Mouse (Mus musculus) mature B cell (primary cell): ENCODE results near the gene Gm9970.

ENCODE experiments used
- in situ Hi-C: fragments of 300-500 bp; cut with MboI; formaldehyde crosslinking; loops from 2 replicates; pipeline ENCODE4 v1.14.3; 2019

The Gm9970 gene

DNA sequence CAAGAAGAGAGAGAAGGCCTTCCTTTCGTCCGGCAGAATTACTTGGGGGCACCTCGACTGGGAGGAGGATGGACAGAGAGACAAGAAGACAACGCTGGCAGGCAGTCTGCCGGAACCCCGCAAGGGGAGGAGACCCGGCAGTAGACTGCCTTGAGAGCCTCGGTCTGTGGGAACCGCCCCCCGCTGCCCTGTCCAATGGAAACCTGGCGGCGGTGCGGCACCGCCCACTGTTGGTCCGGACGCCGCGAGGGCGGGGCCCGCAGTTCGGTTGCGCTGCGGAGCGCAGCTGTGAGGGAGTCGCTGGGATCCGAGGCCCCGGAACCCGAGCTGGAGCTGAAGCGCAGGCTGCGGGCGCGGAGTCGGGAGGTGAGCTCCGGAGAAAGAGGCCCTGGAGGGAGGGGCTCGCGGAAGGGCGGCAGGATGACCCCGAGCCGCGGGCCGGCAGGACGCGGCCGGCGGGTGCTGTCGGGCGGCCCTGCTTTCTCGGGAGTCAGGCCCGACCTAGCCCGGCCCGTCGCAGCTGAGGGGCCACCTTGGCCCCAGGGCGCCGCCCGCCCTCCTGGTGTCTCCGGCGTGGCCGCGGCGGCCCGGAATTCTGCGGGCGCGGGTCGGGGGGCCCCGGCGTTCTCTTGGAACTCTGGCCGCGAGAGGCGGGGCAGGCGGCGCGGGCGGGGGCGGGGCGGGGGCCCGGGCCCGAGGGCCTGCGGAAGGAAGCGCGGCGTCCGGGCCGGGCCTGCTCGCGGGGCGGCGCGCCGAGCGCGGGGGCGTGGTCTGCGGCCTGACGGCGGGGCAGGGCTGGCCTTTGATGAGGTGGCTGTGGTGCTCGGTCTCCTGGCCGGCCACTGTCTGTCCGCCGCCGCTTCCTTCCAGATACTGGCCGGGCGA, at the start of gene Gm9970, which contains the start of gene Nrbp1:
Gene Gm9970, minus strand, starts transcription at position 596 of the 885 bp plus-strand sequence.
Gene Nrbp1, plus strand, starts transcription at position 228 of the 885 bp plus-strand sequence.
- in situ Hi-C loops: no loop called here

DNA sequence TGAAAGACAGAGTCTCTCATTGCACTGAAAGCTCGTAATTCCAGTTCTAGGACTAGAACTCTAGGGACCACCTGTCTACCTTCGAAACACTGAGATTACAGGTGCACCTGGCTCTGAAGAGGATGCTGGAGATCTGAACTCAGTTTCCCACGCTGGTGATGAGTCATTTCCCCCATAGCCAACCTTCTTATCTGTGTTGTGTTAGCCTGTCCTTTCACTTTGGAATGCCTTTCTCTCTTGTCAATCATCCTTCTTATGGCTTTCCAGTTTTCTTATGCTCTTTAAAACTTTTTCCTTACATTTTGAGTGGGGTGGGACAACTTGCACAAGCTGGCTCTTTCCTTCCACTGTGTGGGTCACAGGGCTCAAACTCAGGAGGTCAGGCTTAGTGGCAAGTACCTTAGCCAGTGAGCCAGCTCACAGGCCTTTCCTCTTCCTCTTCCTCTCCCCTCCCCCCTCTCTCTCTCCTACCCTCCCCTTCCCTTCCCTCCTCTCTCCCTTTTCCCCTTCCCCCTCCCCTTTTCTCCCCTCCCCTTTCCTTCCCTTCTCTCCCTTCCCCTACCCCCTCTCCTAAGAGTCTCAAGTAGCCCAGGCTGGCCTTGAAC, 48.7 kb upstream of the Gm9970 start:
- in situ Hi-C loops: no loop called here

DNA sequence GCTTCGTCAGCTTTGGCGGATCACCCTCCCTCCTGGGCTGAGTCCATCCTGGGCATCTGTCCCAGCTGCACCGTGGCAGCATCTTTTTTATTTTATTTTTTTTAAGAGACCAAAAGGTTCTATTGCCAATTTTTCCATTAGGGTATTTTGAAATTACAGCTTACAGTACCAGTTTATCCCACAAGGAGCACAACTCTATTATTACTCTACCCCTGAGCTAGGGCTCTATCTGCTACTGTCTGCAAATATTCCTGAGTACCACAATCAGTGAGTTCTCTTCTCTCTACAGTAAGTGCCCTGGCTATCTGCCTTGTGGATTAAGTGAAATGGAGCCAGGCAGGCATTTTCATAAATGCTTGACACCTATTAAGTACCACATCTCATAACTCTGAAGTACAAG, 47.6 kb upstream of the Gm9970 start:
- in situ Hi-C loops: no loop called here

DNA sequence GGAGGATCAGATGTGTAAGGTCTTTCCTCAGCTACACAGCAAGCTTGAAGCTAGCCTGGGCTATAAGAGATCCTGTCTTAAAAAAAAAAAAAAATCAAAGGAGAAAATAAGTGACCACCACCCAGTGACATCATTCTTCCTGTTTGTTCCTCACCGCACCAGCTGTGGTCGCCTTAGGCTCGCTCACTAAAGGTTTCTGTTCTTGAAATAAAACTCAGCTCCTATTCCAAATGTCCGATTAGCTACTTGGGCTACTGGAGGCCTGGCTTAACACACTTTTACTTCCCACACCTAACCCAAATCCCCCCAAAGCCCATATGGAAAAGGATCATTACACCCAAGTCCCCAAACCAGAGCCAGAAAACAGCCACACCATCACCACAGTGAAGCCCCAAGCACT, 47.2 kb upstream of the Gm9970 start:
- in situ Hi-C loops: no loop called here

DNA sequence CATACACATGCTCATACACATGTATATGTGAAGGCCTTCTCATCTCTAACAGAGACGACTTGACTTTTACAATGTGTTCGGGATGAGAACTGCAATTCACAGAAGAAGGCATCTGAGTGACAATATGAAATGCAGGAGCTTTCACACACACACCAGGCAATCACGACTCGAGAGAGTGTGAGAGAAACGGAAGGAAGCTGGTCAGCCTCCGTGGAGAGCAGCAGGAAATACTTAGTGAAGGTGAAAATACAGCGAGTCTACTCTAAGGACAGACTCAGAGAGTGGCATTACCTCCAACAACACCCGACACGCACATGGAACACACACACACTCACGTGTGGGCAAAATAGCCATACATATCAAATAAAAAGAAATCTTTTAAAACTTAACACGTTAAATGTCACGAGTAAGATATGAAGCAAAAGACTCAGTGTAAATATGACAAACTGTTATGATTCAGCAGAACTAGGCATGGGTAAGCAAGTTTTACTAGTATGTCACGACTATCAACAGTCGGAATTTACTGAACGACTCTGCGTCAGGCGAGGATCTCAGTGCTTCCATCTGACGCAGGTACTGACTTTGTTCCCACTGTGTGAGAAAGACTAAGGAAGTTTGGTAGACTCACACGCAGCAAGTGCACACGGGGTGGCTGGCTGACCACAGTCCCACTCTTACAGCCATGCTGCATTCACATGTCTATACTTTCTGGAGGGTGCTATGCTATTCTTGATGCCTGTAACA, 38.4 kb upstream of the Gm9970 start:
- in situ Hi-C loops: no loop called here

DNA sequence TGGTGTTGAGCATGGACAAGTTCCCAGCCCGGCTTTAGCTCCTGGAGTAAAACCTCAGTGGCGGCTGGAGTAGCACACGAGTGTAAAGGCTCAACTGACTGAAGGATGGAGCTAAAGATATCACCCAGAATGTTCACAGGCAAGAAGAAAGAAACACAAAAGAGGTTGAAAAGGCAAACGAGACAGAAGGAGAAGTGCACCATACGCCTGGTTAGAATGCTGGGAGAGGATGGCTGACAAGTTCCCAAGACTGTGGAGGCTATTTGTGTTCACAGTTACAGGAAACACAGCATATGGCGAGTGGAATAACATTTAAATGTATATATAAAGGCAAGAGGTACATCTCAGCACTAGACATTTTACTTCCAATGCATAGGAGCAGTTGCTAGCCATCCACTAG, 32.0 kb upstream of the Gm9970 start:
- in situ Hi-C loops: no loop called here

DNA sequence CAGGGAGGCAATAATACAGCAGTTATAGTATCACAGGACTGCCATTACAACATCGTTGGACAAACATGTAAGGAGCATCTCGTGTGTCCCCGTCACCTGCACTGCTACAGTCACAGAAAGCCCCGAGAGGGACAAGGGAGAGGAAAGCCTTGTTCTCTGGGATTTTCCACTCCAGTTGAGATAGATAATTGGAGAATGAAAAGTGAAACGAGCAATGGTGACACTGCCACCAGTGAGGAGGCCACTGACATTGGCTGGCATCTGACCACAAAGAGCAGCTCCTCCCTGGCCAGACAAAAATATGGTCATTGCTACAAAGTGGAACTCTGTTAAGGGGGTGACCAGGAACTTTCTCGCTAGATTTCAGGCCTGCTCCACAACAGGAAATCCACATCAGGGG, 26.7 kb upstream of the Gm9970 start:
- in situ Hi-C loops: no loop called here

DNA sequence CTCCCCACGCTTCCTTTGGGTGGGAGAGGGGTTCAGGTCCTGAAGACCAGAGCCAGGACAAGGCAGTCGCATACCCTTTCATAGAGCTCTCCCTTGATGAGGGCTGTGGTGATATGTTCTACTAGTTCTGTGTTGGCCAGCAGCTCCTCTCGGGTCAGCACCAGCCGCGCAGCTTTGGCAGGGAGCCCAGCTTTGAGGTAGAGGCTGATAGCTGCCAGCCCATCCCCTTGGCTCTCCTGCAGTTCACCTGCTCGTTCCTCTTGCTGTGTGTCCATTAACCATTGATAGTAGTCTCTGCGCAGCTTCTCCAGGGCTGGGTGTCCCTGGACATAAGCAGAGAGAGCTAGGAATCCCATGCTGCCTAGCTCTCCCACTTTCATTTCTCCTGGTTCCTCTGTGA, 25.1 kb upstream of the Gm9970 start:
- in situ Hi-C loops: no loop called here

DNA sequence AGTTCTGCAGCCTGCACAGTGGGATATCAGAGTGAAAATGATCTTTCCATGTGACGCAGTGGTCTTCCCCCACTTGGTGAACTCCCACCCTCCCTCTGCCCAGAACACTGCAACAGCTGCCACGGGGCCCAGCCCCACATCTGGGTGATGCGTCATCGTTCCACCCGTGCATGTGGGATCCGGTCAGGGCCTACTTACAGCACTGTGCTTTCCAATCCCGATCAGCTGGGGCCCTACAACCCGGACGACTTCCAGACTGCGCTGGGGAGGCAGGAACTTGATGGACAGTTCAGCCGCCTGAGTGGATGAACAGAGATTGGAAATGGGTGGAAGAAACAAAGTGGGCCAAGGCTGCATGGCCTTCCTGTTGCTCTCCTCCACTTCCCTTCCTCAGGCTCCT, 16.6 kb upstream of the Gm9970 start:
- in situ Hi-C loops: no loop called here

DNA sequence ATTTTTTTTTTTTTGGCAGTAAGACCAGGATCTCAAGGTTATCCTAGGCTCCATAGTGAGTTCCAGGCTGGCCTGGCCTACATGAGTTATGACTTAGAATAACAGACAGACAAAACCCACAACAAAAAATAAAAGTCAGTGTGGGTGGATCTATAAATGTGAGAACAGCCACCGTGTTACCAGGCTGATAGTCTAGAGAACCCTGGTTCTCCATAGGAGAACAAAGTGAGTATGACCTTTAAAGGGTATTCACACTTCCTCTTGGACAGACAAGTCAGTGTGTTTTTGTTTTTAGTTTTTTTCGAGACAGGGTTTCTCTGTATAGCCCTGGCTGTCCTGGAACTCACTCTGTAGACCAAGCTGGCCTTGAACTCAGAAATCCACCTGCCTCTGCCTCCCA, 14.9 kb upstream of the Gm9970 start:
- in situ Hi-C loops: no loop called here

DNA sequence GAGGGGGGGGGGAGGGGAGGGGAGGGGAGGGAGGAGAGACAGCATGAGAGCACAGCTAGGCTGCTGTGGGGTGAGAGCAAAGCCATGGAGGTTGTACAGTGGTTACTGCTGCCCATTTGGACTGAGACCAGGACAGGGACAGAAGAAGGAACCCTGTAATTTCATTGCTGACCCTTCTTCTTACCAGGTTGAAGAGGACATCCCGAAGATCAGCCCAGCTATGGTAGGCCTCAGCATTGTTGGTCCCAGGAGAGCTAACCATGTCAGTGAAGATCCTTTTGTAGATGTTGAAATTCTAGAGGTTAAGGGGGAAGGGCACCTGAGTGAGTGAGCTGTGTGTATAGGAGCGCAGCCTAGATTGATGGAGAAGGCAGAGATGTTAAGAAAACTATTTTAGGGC, 14.3 kb upstream of the Gm9970 start:
- in situ Hi-C loops: no loop called here

DNA sequence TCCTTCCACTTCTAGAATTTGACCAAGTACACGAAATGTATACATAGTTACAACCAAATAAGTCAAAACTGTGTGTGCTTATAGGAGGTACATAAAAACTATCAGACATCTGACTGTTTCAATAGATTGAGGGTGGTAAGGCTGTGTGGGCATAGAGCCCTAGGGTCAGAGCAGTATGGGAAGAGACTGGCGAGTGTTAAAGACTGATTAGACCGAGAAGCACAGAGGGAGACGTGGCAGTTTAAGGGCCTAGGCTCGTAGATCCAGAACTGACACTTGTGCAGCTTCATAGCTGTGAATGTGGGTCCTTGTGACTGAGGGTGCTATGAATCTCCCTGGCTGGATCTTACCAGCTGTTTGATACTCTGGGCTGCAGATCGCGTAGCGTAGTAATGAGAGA, 13.9 kb upstream of the Gm9970 start:
- in situ Hi-C loops: no loop called here

DNA sequence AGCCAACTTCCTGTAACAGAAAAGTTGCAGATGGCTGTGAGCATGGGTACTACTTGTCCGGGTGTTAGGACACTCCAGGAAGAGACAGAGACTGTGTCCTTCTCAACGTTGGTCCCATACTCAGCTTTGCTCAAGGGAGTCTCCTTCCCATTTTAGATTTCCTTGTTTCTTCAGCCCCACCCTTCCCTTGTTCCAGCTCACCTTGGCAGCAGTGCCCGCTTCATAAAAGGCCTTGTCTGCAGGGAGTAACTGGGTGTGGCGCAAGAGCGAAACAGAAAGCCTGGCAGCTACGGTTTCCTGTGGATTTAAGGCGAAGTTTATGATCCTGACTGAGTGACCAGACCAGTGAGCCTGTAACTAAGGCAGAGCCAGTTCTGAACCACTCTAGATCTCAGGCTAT, 13.4 kb upstream of the Gm9970 start:
- in situ Hi-C loops: no loop called here

DNA sequence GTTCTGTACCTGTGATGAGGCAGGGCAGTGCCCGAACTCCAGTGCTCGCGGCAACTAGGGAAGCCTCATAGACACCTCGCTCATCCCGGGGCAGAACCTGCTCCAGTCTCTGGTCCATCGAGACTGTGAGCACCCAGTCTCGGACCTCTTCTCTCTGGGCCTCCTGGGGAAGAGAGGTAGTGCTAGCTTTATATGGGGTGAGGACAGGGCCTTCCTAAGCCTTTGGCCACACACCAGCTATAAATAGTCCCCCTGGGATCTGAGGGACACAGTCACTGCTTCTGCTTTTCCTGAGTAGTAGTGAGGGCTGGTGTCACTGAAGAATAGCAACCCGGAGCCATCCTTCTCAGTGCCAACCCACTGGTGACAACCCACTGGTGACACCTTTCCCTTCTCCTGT, 12.8 kb upstream of the Gm9970 start:
- in situ Hi-C loops: no loop called here

DNA sequence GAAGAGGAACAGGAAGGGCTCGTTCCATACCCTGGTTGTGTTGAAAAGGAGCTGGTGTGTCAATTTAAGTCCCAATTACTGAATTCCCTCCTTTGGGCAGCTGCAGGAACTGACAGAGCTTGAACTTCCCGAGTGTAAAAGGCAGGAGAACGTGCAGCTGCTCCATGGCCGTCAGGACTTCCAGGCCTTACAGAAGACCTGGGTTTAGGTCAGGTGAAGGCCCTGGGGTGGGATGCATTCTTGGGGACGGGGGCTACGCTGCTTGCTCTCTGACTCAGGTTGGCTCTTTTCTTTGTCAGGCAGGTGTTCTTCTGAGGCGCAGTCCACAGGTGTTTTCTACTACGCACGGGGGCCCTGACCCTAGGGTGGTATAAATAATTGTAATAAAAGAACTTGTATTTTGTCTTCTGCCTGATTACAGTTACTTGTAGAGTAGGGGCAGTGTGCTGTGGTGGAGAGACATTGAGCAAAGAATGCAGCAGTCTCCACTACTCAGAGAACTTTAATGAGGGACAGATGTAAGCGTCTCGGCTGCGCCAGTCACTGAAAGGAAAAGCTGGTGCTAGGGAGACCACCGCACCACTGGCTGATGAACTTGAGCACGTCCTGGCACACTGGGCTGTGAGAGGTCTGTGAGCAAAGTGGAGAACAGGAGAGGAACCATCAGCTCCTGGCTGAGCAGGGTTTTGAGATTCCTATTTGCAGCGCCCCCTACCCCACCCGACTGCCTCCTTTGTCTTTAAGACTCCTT, 11.9 kb upstream of the Gm9970 start:
- in situ Hi-C loops: no loop called here

DNA sequence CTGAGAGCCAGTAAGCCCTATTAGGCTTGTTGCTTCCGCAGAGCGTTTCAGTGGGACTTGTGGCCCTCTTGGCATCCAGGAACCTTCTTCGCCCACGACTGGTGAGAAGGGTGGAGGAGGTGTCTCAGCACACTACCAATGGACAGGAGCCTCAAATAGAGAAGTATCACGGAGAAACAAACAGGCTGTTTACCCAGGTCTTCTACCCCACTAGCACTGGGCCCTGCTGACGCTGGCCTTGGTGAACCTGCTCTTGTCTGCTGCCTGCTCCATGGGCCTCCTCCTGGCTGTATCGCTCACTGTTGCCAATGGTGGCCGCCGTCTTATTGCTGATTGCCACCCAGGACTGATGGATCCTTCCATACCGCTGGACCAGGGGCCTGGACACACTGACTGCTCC, 11.1 kb upstream of the Gm9970 start:
- in situ Hi-C loops: no loop called here

DNA sequence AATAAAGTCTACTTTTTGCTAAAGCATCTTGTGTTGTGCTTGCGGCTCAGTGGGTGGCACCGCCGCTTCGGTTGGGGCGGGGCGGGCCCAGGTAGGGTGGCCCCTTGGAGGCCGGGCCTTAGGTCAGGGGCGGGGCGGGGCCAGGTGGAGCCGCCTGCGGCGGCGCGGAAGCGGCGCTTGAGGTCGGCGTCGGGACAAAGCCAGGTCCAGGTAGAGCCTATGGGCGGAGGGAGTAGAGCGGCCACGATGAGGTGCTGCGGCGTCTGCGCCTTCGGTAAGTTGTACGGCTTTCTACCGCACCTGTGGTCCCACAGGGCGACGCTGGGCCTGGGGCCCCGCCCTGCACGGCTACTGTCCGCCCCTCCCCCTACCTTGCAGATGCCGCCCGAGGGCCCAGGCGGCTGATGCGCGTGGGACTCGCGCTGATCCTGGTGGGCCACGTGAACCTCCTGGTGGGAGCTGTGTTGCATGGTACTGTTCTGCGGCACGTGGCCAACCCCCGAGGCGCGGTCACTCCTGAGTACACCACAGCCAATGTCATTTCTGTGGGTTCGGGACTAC, 10.6 kb upstream of the Gm9970 start, which contains the start of gene Krtcap3:
Gene Krtcap3, plus strand, starts transcription at position 151 of the 561 bp plus-strand sequence.
- in situ Hi-C loops: no loop called here

DNA sequence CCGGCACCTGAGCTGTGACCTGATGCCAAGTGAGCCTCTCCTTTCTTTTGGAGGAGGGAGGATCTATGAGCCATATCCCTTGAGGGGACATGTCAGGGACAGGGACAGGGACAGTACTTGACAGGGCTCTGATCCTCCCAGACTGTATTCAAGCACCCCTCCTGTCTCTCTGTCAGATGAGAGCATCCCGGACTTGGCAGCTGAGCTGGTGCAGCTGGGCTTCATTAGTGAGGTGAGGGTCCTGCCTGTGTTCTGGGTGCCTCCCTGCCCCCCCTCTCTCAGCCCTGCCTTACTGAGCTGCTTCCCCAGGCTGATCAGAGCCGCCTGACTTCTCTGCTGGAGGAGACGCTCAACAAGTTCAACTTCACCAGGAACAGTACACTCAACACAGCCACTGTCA, 9.7 kb upstream of the Gm9970 start:
- in situ Hi-C loops: no loop called here

DNA sequence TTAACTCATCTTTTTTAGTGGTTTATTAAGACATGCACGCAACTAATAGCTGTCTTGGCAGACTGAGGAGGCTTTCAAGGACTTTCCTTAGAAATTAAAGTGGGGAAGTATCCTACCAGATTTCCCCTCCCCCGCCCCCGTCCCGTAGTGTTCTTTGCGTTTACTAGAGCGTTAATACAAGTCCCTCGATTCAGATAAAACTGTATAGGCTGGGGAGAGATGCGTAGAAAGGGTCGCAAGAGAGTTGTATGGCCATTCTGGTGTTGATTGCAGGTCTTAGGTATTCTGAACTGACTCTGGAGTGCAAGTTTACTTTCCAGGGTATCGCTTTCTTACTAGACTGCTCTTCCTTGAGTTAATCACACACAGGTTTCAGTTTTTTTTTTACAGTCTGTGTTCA, 1.2 kb upstream of the Gm9970 start:
- in situ Hi-C loops: no loop called here

DNA sequence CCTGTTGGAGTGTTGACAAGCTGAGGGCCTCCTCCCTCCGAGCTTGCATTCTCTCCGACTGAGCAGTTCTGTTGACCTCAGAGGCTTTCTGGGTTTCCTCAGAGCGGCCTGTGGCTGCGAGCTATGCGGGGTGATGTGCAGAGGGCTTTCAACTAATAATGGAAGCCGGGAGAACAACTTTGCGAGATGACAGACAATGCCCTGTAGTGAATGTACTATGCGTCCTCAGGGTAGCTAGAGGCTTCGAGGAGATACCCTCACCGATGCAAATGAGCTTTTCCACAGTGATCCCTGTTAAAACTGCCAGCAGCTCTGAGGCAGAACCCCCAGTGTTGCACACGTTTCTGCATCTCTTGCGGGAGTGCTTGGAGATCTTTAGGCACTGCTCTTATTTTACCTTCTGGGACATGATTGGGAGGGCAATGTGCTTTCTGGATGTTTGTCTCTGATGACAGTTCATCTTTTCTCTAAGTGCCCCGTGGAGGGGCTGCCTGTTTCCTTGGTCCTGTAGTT, 546 bp upstream of the Gm9970 start:
- in situ Hi-C loops: no loop called here

DNA sequence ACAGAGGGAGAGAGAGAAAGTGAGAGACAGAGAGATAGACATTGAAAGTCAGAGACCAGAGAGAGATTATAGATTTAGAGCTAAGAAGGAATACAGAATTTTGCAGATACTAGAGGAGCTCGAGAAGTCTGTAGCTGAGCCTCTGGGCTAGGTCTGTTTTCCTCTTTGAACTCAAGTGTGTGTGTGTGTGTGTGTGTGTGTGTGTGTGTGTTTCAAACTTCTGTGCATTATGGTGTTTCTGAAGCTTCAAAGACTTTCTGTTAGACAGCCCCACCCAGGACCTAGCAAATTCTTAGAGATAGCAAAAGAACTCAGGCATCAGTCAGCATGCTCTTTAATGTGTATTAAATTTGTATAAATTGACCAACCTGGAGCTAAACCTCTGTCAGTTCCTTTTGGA, 14.4 kb downstream of the Gm9970 start:
- in situ Hi-C loops: no loop called here
